In the genomic region with DNA sequence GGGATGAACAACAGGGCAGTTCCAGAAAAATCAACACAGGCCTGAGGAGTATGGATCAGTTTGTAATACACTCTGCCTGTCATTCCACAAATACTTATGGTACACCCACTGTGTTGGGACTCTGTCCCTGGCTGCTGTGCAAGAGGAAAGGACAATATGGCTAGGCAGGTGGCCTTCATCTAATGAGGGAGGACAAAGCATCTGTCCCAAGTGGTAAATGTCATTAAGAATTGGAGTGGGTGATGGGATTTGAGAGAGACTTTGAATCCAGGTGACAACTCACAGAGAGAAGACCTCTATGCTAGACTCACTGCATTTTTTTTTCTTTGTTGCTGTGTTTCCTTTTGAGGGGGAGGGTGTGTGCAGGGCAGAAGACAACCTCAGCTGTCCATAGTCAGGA, we compare ENCODE assay signal across 17 mouse cellular contexts. TPM values are rescaled to one million over a fixed set of nuclear protein-coding genes. Genes with fewer than 3 reads are reported as not detected.
A peak's percentile ranks its signal among the peaks of the same experiment; 100 is the strongest.
DNase-seq lines count a peak whose midpoint lies in the region; ATAC-seq and TF ChIP-seq lines count a peak whose summit lies in the region.
"Had no signal": no experiment of that assay in that cellular context is flagged by ENCODE, and none has a peak within 500 bp of the region (broad histone marks: within the 10 kb centered on the region; RNA-seq: fewer than 3 reads in every experiment).

No protein-coding gene starts in this region.

- H3K9me3 ChIP-seq in kidney, postnatal 0 days (replicated peaks; ENCODE audit: low read length), result no peaks in the 10 kb centered on the region
- H3K9me3 ChIP-seq in embryonic facial prominence, embryonic 14.5 days (ENCODE audit: control insufficient read depth, low read length), result no peaks in the 10 kb centered on the region
- H3K9me3 ChIP-seq in stomach, embryonic 14.5 days (ENCODE audit: control insufficient read depth, low read depth, low read length), result no peaks in the 10 kb centered on the region
- H3K9me3 ChIP-seq: hindbrain, embryonic 15.5 days; midbrain, embryonic 15.5 days; neural tube, embryonic 12.5 days had no signal

- no peaks in the 10 kb centered on the region for H3K36me3 ChIP-seq in kidney, postnatal 0 days (ENCODE audit: insufficient read depth, low read length)
- no peaks in the 10 kb centered on the region for H3K36me3 ChIP-seq in embryonic facial prominence, embryonic 14.5 days (ENCODE audit: control insufficient read depth, insufficient read depth, low read length)
- no peaks in the 10 kb centered on the region for H3K36me3 ChIP-seq in stomach, embryonic 14.5 days (ENCODE audit: control insufficient read depth, insufficient read depth, low read length)
- H3K36me3 ChIP-seq: hindbrain, embryonic 15.5 days; midbrain, embryonic 15.5 days; neural tube, embryonic 12.5 days had no signal

- no peak overlapping the region for H3K4me2 ChIP-seq in kidney, postnatal 0 days (ENCODE audit: low read length)
- no peak overlapping the region for H3K4me2 ChIP-seq in embryonic facial prominence, embryonic 14.5 days (ENCODE audit: low read depth, low read length)
- no peak overlapping the region for H3K4me2 ChIP-seq in stomach, embryonic 14.5 days (replicated peaks; ENCODE audit: low read depth, low read length)
- H3K4me2 ChIP-seq: hindbrain, embryonic 15.5 days; midbrain, embryonic 15.5 days; neural tube, embryonic 12.5 days had no signal

- 0 out of 2 replicates have a peak overlapping the region, but pooled peaks have one; percentile 1 for H3K27ac ChIP-seq in gastrocnemius, adult 2 months
- 0 out of 2 replicates have a peak overlapping the region, but pooled peaks have one; percentile 13 for H3K27ac ChIP-seq in kidney, postnatal 0 days
- H3K27ac ChIP-seq in embryonic facial prominence, embryonic 14.5 days (replicated peaks; ENCODE audit: low read depth, low read length), result peak overlapping the region; percentile 80
- peak overlapping the region; percentile 66; the same call in 1 of the 2 replicates for H3K27ac ChIP-seq in stomach, embryonic 14.5 days (ENCODE audit: low read length)
- H3K27ac ChIP-seq: hindbrain, embryonic 15.5 days; midbrain, embryonic 15.5 days; neural tube, embryonic 12.5 days had no signal

- peaks cover 27% of the 10 kb centered on the region for H3K4me1 ChIP-seq in kidney, postnatal 0 days (replicated peaks; ENCODE audit: insufficient read depth, low read length)
- peaks cover 64% of the 10 kb centered on the region for H3K4me1 ChIP-seq in embryonic facial prominence, embryonic 14.5 days (ENCODE audit: control insufficient read depth, insufficient read depth, low read length)
- peaks cover 47% of the 10 kb centered on the region for H3K4me1 ChIP-seq in stomach, embryonic 14.5 days (ENCODE audit: control insufficient read depth, insufficient read depth, low read length)

- no peak for TF ChIP-seq CTCF in gastrocnemius, adult 2 months (IDR thresholded peaks at IDR 0.05)
- no peak for TF ChIP-seq CTCF in kidney, postnatal 0 days (IDR thresholded peaks at IDR 0.05; ENCODE audit: low read depth)

- no peak for DNase-seq in gastrocnemius, adult 2 months
- no peak for DNase-seq in gastrocnemius, postnatal 25 days
- DNase-seq in kidney, postnatal 0 days (ENCODE audit: low spot score), result no peak
- no peak for DNase-seq in kidney, adult 9 months
- DNase-seq in embryonic facial prominence, embryonic 14.5 days (ENCODE audit: low spot score), result no peak
- no peak for DNase-seq in embryo, embryonic 10.5 days (ENCODE audit: low spot score)
- DNase-seq: adrenal gland, postnatal 10 days; cerebellum, postnatal 14 days; gastrocnemius, postnatal 36 days; kidney, postnatal 4 days; layer of hippocampus, postnatal 36 days; lung, postnatal 10 days had no signal

- H3K9ac ChIP-seq in kidney, postnatal 0 days (ENCODE audit: low read depth, low read length), result no peak overlapping the region
- 0 out of 2 replicates have a peak overlapping the region, but pooled peaks have one; percentile 8 for H3K9ac ChIP-seq in embryonic facial prominence, embryonic 14.5 days (ENCODE audit: low read depth, low read length)
- H3K9ac ChIP-seq in stomach, embryonic 14.5 days (replicated peaks; ENCODE audit: low read depth, low read length), result no peak overlapping the region
- H3K9ac ChIP-seq: hindbrain, embryonic 15.5 days; midbrain, embryonic 15.5 days; neural tube, embryonic 12.5 days had no signal

- no peak overlapping the region for H3K4me3 ChIP-seq in gastrocnemius, adult 2 months
- no peak overlapping the region for H3K4me3 ChIP-seq in kidney, postnatal 0 days (replicated peaks; ENCODE audit: low read depth, low read length)
- H3K4me3 ChIP-seq in embryonic facial prominence, embryonic 14.5 days (ENCODE audit: low read depth, low read length), result no peak overlapping the region
- no peak overlapping the region for H3K4me3 ChIP-seq in stomach, embryonic 14.5 days (ENCODE audit: low read depth, low read length)
- H3K4me3 ChIP-seq: hindbrain, embryonic 15.5 days; midbrain, embryonic 15.5 days; neural tube, embryonic 12.5 days had no signal

- no peaks in the 10 kb centered on the region for H3K27me3 ChIP-seq in kidney, postnatal 0 days (ENCODE audit: insufficient read depth, low read length)
- no peaks in the 10 kb centered on the region for H3K27me3 ChIP-seq in embryonic facial prominence, embryonic 14.5 days (replicated peaks; ENCODE audit: control insufficient read depth, insufficient read depth, low read length)
- H3K27me3 ChIP-seq in stomach, embryonic 14.5 days (ENCODE audit: control insufficient read depth, insufficient read depth, low read length), result no peaks in the 10 kb centered on the region
- H3K27me3 ChIP-seq: hindbrain, embryonic 15.5 days; midbrain, embryonic 15.5 days had no signal

- intact Hi-C loops in gastrocnemius, adult 2 months (cut with DNase I), result no loop called here

- no peak for ATAC-seq in kidney, postnatal 0 days (replicated peaks; ENCODE audit: low FRiP score, low read depth)
- ATAC-seq in embryonic facial prominence, embryonic 14.5 days (ENCODE audit: low read depth), result no peak
- ATAC-seq in stomach, embryonic 14.5 days (ENCODE audit: insufficient number of reproducible peaks, insufficient read depth, low FRiP score, low read depth), result no peak
- no peak for ATAC-seq in megakaryocyte progenitor cell, adult 5-6 weeks (replicated peaks; ENCODE audit: poor library complexity)
- ATAC-seq: midbrain, embryonic 15.5 days had no signal

RNA-seq across cellular contexts. Expression of a gene that starts 57.0 kb away (rescaled TPM):
- 10 to 100 TPM; 23.2 to 29.0 TPM for total RNA-seq in gastrocnemius, adult 2 months (2021)
- 10 to 100 TPM; 20.6 to 22.9 TPM for total RNA-seq in gastrocnemius, postnatal 25 days (2021)
- polyA plus RNA-seq in kidney, postnatal 0 days (2015; fragmentation: Nextera tagmentation; extraction: Ambion mirVana), result 42.3 and 44.2 TPM in 2 replicates
- polyA plus RNA-seq in embryonic facial prominence, embryonic 14.5 days (2014; fragmentation: Nextera tagmentation; extraction: Ambion mirVana), result 33.8 and 34.7 TPM in 2 replicates
- polyA plus RNA-seq in stomach, embryonic 14.5 days (2014; fragmentation: Nextera tagmentation; extraction: Ambion mirVana), result 38.9 and 39.3 TPM in 2 replicates
- total RNA-seq in megakaryocyte progenitor cell, adult 5-6 weeks (2015), result 51.5 and 57.9 TPM in 2 replicates
- 55.1 and 64.4 TPM in 2 replicates for total RNA-seq in megakaryocyte progenitor cell, adult 5-6 weeks (2017)

Comparison
In these comparisons a context has a peak if more than half of its experiments do, and no peak if none do; other contexts are left out.
1. H3K27ac ChIP-seq: peak in every context shown above with its lines; median percentile 80 in embryonic facial prominence, embryonic 14.5 days; 66 in stomach, embryonic 14.5 days; 13 in kidney, postnatal 0 days; 1 in gastrocnemius, adult 2 months.